Mouse (Mus musculus) brain, embryonic 14.5 days (tissue): ENCODE measurements around the gene Cenph.

ENCODE experiments used
- CTCF ChIP-seq: fragments of 200-500 bp; IDR thresholded peaks from 2 replicates; pipeline ENCODE4 v1.5.1; 2012; ENCODE audit warnings: inconsistent platforms, mild to moderate bottlenecking, moderate library complexity, borderline replicate concordance; ENCODE audit not compliant: insufficient read depth, insufficient read length; ENCODE audit errors: extremely low read depth
- POLR2A ChIP-seq: fragments of 200-500 bp; IDR thresholded peaks from 2 replicates; pipeline ENCODE4 v1.6.1; 2012; ENCODE audit warnings: mild to moderate bottlenecking, inconsistent platforms, borderline replicate concordance; ENCODE audit not compliant: poor library complexity, insufficient read depth, insufficient read length, severe bottlenecking; ENCODE audit errors: extremely low read depth

- TF ChIP-seq CTCF, result no peak
- no peak for TF ChIP-seq POLR2A
Observed at GRCm38 (mm10) chr13:100724051-100724754, 51.5 kb downstream of the Cenph start.
